Mouse (Mus musculus) midbrain, postnatal 0 days (tissue): ENCODE results near the gene Zswim8. TPM values are rescaled to one million over a fixed set of nuclear protein-coding genes. Genes with fewer than 3 reads are reported as not detected.
A peak's percentile ranks its signal among the peaks of the same experiment; 100 is the strongest.

Experiments
- ATAC-seq: fragments of 200-750 bp; cut with Nextera tagmentation; 2 replicates; pipeline ENCODE4 v1.8.0; 2017; ENCODE audit warnings: moderate number of reproducible peaks, mild to moderate bottlenecking, moderate TSS enrichment, moderate library complexity; ENCODE audit not compliant: low FRiP score
- DNase-seq: peaks from one replicate; pipeline ENCODE4 v3.0.0-alpha.2; 2015; ENCODE audit warnings: low spot score
- H3K27ac ChIP-seq: fragments of 300-500 bp; sonication (generic); 2 replicates; pipeline ENCODE4 v1.5.1; 2014; ENCODE audit warnings: low read depth, mild to moderate bottlenecking, low read length, mixed read lengths
- H3K27me3 ChIP-seq: fragments of 300-500 bp; sonication (generic); 2 replicates; pipeline ENCODE4 v1.6.1; 2014; ENCODE audit warnings: low read length, control low read depth, mixed read lengths; ENCODE audit not compliant: insufficient read depth
- H3K36me3 ChIP-seq: fragments of 300-500 bp; sonication (generic); 2 replicates; pipeline ENCODE4 v1.6.1; 2014; ENCODE audit warnings: low read length, control low read depth, mixed read lengths; ENCODE audit not compliant: insufficient read depth
- H3K4me1 ChIP-seq: fragments of 300-500 bp; sonication (generic); 2 replicates; pipeline ENCODE4 v1.6.1; 2014; ENCODE audit warnings: mild to moderate bottlenecking, control low read depth, antibody characterized with exemption, low read length, mixed read lengths; ENCODE audit not compliant: insufficient read depth
- H3K4me2 ChIP-seq: fragments of 300-500 bp; sonication (generic); 2 replicates; pipeline ENCODE4 v1.6.1; 2014; ENCODE audit warnings: low read depth, mild to moderate bottlenecking, low read length, mixed read lengths; ENCODE audit not compliant: poor library complexity, severe bottlenecking
- H3K4me3 ChIP-seq: fragments of 300-500 bp; sonication (generic); 2 replicates; pipeline ENCODE4 v1.5.1; 2014; ENCODE audit warnings: low read depth, mild to moderate bottlenecking, low read length, moderate library complexity
- H3K9ac ChIP-seq: fragments of 300-500 bp; sonication (generic); replicated peaks from 2 replicates; pipeline ENCODE4 v1.6.1; 2014; ENCODE audit warnings: mild to moderate bottlenecking, low read length, moderate library complexity, mixed read lengths; ENCODE audit not compliant: poor library complexity, severe bottlenecking
- H3K9me3 ChIP-seq: fragments of 300-500 bp; sonication (generic); 2 replicates; pipeline ENCODE4 v1.6.1; 2016; ENCODE audit warnings: low read length, control low read depth
- CTCF ChIP-seq: IDR thresholded peaks from 2 replicates; pipeline ENCODE4 v1.5.1; 2016; ENCODE audit warnings: antibody characterized with exemption, mild to moderate bottlenecking
- WGBS: fragments of 180-500 bp; shearing (Covaris S2); extraction: QIAGEN DNeasy Blood & Tissue Kit; methylation state at CpG from one replicate; pipeline ENCODE4 v1.1.7; 2014; 5-methylcytosine and 5-hydroxymethylcytosine counted together
- polyA plus RNA-seq: library from polyadenylated mRNA; unstranded; fragments of >200 nt; fragmentation: Nextera tagmentation; extraction: Ambion mirVana; gene quantifications from 2 replicates; pipeline ENCODE4 v1.2.1, GENCODE M21; 2015
- total RNA-seq: library from RNA; depleted of rRNA; stranded (reverse); fragments of >200 nt; gene quantifications from 2 replicates; pipeline ENCODE4 v1.2.3, GENCODE M21; 2014; rRNA removed

Zswim8 gene
- total RNA-seq (154 and 183 TPM in 2 replicates), polyA plus RNA-seq (35.1 and 37.8 TPM in 2 replicates)

- H3K9me3 ChIP-seq: no peaks in the 10 kb centered on the region
- no peaks in the 10 kb centered on the region for H3K27me3 ChIP-seq
- peaks cover 15% of the 10 kb centered on the region for H3K36me3 ChIP-seq
- ATAC-seq (peak; percentile 94), DNase-seq (peak; percentile 95)
- WGBS: under 1% methylated on average over 68 of the region's 80 CpGs
- H3K4me1 ChIP-seq: peaks cover 8% of the 10 kb centered on the region
- H3K4me2 ChIP-seq: peak within 1 kb of the TSS; percentile 73
- no peak for TF ChIP-seq CTCF
- H3K9ac ChIP-seq: peak within 1 kb of the TSS; percentile 99
- peak within 1 kb of the TSS; percentile 100 for H3K4me3 ChIP-seq
- peak within 1 kb of the TSS; percentile 93 for H3K27ac ChIP-seq
Observed at GRCm38 (mm10) chr14:20707201-20708190, at the start of gene Zswim8. Gene Zswim8 (plus strand): TSS chr14:20707552.

DNA sequence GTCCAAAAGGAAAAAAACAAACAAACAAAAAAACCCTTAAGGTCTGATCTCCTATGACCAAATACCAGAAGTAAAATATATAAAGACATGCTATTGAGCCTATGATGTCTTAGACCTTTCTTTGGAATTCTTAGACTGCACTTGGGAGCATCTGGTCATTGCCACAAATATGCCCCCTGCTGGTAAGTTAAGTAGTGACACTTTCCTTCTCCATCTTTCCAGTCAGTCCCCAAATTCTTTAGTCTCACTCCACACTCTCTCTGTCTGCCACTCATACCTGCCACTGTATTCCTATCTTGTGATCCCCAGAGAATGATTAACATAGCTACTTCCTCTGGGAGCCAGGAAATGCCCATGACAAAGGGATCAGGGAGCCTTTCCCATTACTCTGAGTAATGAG lies 49.0 kb upstream of the Zswim8 start:
- peak; percentile 81 for TF ChIP-seq CTCF
- Histone ChIP-seq H3K27ac (no peak overlapping the region), H3K27me3 (no peaks in the 10 kb centered on the region), H3K36me3 (no peaks in the 10 kb centered on the region), H3K4me1 (peaks cover 6% of the 10 kb centered on the region; the same call in 1 of the 2 replicates), H3K9me3 (no peaks in the 10 kb centered on the region), H3K4me2 (no peak overlapping the region), H3K9ac (no peak overlapping the region), H3K4me3 (no peak overlapping the region)
- no peak for ATAC-seq
- DNase-seq: peak; percentile 67

GRCm38 (mm10) chr14:20658902-20659301 lies 48.5 kb upstream of the Zswim8 start:
- Histone ChIP-seq H3K4me3 (no peak overlapping the region), H3K27me3 (no peaks in the 10 kb centered on the region), H3K4me2 (no peak overlapping the region), H3K9me3 (no peaks in the 10 kb centered on the region), H3K36me3 (no peaks in the 10 kb centered on the region), H3K4me1 (peaks cover 6% of the 10 kb centered on the region; the same call in 1 of the 2 replicates), H3K27ac (no peak overlapping the region), H3K9ac (no peak overlapping the region)
- no peak for TF ChIP-seq CTCF
- ATAC-seq: no peak
- WGBS: 91% methylated on average over 6 of the region's 6 CpGs
- DNase-seq: no peak

DNA sequence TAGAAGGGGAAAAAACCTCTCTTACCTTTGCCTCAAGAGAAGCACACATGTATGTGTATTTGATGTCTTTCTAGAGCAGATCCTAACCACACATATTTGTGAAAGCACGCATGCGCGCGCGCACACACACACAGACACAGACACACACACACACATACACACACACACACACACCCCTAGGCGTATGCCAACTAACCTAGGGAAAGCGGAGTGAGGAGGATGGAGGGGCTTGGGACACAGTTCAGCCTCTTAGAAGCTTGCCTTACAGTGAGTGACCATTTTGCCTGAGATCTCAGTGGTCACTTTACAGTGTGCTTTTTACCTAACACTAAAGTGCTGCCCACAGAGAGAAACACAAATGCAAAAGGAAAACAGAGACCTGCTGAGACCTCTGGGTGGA lies 47.7 kb upstream of the Zswim8 start:
- ATAC-seq (no peak), DNase-seq (no peak)
- Histone ChIP-seq H3K4me3 (no peak overlapping the region), H3K27ac (no peak overlapping the region), H3K4me2 (no peak overlapping the region), H3K9me3 (no peaks in the 10 kb centered on the region), H3K27me3 (no peaks in the 10 kb centered on the region), H3K9ac (no peak overlapping the region), H3K36me3 (no peaks in the 10 kb centered on the region), H3K4me1 (peaks cover 6% of the 10 kb centered on the region; the same call in 1 of the 2 replicates)
- 96% methylated on average over 7 of the region's 7 CpGs for WGBS
- no peak for TF ChIP-seq CTCF

DNA sequence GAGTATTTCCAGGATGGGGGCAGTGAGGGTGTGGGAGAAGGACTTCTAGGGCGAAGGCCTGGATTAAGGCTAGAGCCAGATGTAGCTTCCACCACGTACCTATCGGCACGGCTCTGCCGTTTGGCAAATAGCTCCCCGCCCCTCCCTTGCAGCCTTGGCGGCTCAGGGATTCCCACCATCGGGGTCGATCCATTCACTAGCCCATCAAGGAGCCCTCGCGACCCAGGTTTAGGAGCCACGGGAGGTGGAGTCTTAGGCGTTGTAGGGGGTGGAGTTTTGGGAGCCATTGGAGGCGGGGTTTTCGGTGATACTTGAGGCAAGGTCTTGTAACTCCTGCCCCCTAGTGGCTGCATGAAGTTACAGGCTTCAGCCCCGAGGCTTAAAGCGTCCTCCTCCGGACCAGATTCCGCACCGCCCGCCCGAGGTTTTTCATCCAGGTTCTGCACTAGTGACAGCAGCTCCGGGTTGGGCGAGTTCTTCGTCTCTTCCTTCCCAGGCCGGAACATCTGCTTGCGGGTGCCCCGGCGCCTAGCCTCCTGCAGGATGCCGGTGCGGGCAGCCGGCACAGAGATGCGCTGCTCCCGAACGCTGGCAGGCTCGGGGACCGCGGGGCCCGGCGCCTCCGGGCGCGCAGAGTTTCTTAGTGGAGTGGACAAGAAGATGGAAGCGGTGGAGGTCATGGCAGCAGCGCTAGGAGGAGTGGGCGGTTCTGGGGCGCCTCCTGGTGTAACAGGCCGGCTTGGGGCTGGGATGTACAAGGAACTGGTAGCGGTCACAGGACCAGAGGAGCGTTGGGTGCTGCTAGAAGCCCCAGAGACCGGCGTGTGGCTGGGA lies 46.3 kb upstream of the Zswim8 start:
- H3K4me2 ChIP-seq: peak overlapping the region; percentile 89
- H3K4me1 ChIP-seq: peaks cover 6% of the 10 kb centered on the region; the same call in 1 of the 2 replicates
- DNase-seq (peak; percentile 99), ATAC-seq (peak; percentile 88)
- peak; percentile 90 for TF ChIP-seq CTCF
- H3K9me3 ChIP-seq: no peaks in the 10 kb centered on the region
- H3K9ac ChIP-seq: peak overlapping the region; percentile 73
- H3K4me3 ChIP-seq: peak overlapping the region; percentile 55
- 2% methylated on average over 52 of the region's 52 CpGs for whole genome bisulfite sequencing
- H3K27ac ChIP-seq: peak overlapping the region; percentile 83
- H3K36me3 ChIP-seq: no peaks in the 10 kb centered on the region
- no peaks in the 10 kb centered on the region for H3K27me3 ChIP-seq
